Mouse (Mus musculus): Measurements from ENCODE around the gene Cpne5. TPM values are rescaled to one million over a fixed set of nuclear protein-coding genes. Genes with fewer than 3 reads are reported as not detected.

Gene Cpne5
- total and polyA plus RNA-seq, 3 experiments = 0.19 to 1.0 TPM; not detected in 1

GRCm38 (mm10) chr17:29178503-29179059, 59.4 kb downstream of the Cpne5 start:
- peaks cover 0 to 18% of the 10 kb centered on the region in 2 experiments; a peak in 2 of 4 replicates for H3K4me1 ChIP-seq (ENCODE audit: control insufficient read depth in 1 of 2, insufficient read depth in 2 of 2, low read length in 2 of 2)
- H3K27me3 ChIP-seq (ENCODE audit: control insufficient read depth in 1 of 2, insufficient read depth in 2 of 2, low read length in 2 of 2) = no peaks in the 10 kb centered on the region
- no peak for DNase-seq (ENCODE audit: low read depth, low spot score)
- H3K27ac ChIP-seq (ENCODE audit: control insufficient read depth, low read depth, low read length) = no peak overlapping the region
- TF ChIP-seq MYB (IDR thresholded peaks at IDR 0.05; ENCODE audit: low read depth, low read length) (no peak), POLR2AphosphoS5 (IDR thresholded peaks at IDR 0.05; ENCODE audit: borderline replicate concordance, low read depth, low read length) (no peak), UBTF (IDR thresholded peaks at IDR 0.05; ENCODE audit: borderline replicate concordance, insufficient read depth, low read depth, low read length) (no peak), BHLHE40 (IDR thresholded peaks at IDR 0.05; ENCODE audit: borderline replicate concordance, low read depth, low read length) (no peak), SMC3 (IDR thresholded peaks at IDR 0.05; ENCODE audit: low read depth, low read length) (no peak), POLR2A (IDR thresholded peaks at IDR 0.05; ENCODE audit: control insufficient read depth in 1 of 2, insufficient read depth in 1 of 2, low read depth in 1 of 2, low read length in 2 of 2, poor library complexity in 1 of 2) (no peak), NRF1 (IDR thresholded peaks at IDR 0.05; ENCODE audit: insufficient read depth, low read depth, low read length, poor library complexity, severe bottlenecking) (no peak), RAD21 (IDR thresholded peaks at IDR 0.05; ENCODE audit: low read depth, low read length) (no peak), JUND (IDR thresholded peaks at IDR 0.05; ENCODE audit: low read depth, low read length) (no peak), ETS1 (IDR thresholded peaks at IDR 0.05; ENCODE audit: low read depth, low read length) (no peak), CHD1 (IDR thresholded peaks at IDR 0.05; ENCODE audit: low read depth, low read length) (no peak), ELF1 (IDR thresholded peaks at IDR 0.05; ENCODE audit: low read depth, low read length) (no peak), TBP (IDR thresholded peaks at IDR 0.05; ENCODE audit: low read depth, low read length) (no peak), ZMIZ1 (IDR thresholded peaks at IDR 0.05; ENCODE audit: low read depth, low read length) (no peak), NELFE (IDR thresholded peaks at IDR 0.05; ENCODE audit: low read depth, low read length) (no peak), CHD2 (IDR thresholded peaks at IDR 0.05; ENCODE audit: low read length) (no peak), ZKSCAN1 (IDR thresholded peaks at IDR 0.05; ENCODE audit: low read depth, low read length) (no peak), E2F4 (IDR thresholded peaks at IDR 0.05; ENCODE audit: borderline replicate concordance, low read depth, low read length) (no peak), KAT2A (conservative IDR thresholded peaks at IDR 0.05; ENCODE audit: low read depth, low read length) (no peak)
- H3K9ac ChIP-seq (ENCODE audit: control insufficient read depth, low read depth, low read length, poor library complexity, severe bottlenecking) = no peak overlapping the region
- H3K9me3 ChIP-seq (replicated peaks; ENCODE audit: insufficient read depth, low read length) = no peaks in the 10 kb centered on the region
- H3K36me3 ChIP-seq (ENCODE audit: control insufficient read depth in 1 of 2, insufficient read depth in 2 of 2, low read length in 2 of 2) = peaks cover 0 to 12% of the 10 kb centered on the region in 2 experiments; a peak in 2 of 4 replicates
- no peak overlapping the region for H3K4me3 ChIP-seq (ENCODE audit: control insufficient read depth in 1 of 2, insufficient read depth in 1 of 2, low read depth in 2 of 2, low read length in 2 of 2)
- no peaks in the 10 kb centered on the region for H3K79me2 ChIP-seq (ENCODE audit: control insufficient read depth, insufficient read depth, low read length, poor library complexity)
